Mouse (Mus musculus) liver, embryonic 12.5 days (tissue): ENCODE data around the gene Rsl1. TPM values are rescaled to one million over a fixed set of nuclear protein-coding genes. Genes with fewer than 3 reads are reported as not detected.
A peak's percentile ranks its signal among the peaks of the same experiment; 100 is the strongest.
"Not testable (repeated sequence)": the region's sequence is repeated elsewhere in the genome, so short reads cannot be mapped to it uniquely, and the experiment has no call there.

ENCODE experiments used
- ATAC-seq: fragments of 200-750 bp; cut with Nextera tagmentation; 2 replicates; pipeline ENCODE4 v1.8.0; 2017; ENCODE audit warnings: moderate number of reproducible peaks, mild to moderate bottlenecking, moderate library complexity
- H3K27ac ChIP-seq: fragments of 300-500 bp; sonication (generic); 2 replicates; pipeline ENCODE4 v1.5.1; 2016; ENCODE audit warnings: mild to moderate bottlenecking
- H3K27me3 ChIP-seq: fragments of 300-500 bp; sonication (generic); replicated peaks from 2 replicates; pipeline ENCODE4 v1.6.1; 2016; ENCODE audit warnings: mild to moderate bottlenecking, moderate library complexity
- H3K36me3 ChIP-seq: fragments of 300-500 bp; sonication (generic); 2 replicates; pipeline ENCODE4 v1.6.1; 2016; ENCODE audit warnings: mild to moderate bottlenecking, moderate library complexity
- H3K4me1 ChIP-seq: fragments of 300-500 bp; sonication (generic); 2 replicates; pipeline ENCODE4 v1.6.1; 2016
- H3K4me2 ChIP-seq: fragments of 300-500 bp; sonication (generic); 2 replicates; pipeline ENCODE4 v1.6.1; 2016; ENCODE audit warnings: mild to moderate bottlenecking, moderate library complexity
- H3K4me3 ChIP-seq: fragments of 300-500 bp; sonication (generic); 2 replicates; pipeline ENCODE4 v1.5.1; 2016; ENCODE audit warnings: mild to moderate bottlenecking, moderate library complexity
- H3K9ac ChIP-seq: fragments of 300-500 bp; sonication (generic); 2 replicates; pipeline ENCODE4 v1.6.1; 2016; ENCODE audit warnings: mild to moderate bottlenecking, moderate library complexity
- H3K9me3 ChIP-seq: fragments of 300-500 bp; sonication (generic); replicated peaks from 2 replicates; pipeline ENCODE4 v1.6.1; 2016; ENCODE audit warnings: mild to moderate bottlenecking, moderate library complexity
- WGBS: fragments of 180-500 bp; shearing (Covaris S2); methylation state at CpG from one replicate; pipeline ENCODE4 v1.1.7; 2016; ENCODE audit not compliant: insufficient replicate concordance; 5-methylcytosine and 5-hydroxymethylcytosine counted together
- polyA plus RNA-seq: library from polyadenylated mRNA; unstranded; fragments of >200 nt; fragmentation: Nextera tagmentation; extraction: Ambion mirVana; gene quantifications from 2 replicates; pipeline ENCODE4 v1.2.1, GENCODE M21; 2016

Gene Rsl1
- polyA plus RNA-seq = 1.9 and 2.6 TPM in 2 replicates

DNA sequence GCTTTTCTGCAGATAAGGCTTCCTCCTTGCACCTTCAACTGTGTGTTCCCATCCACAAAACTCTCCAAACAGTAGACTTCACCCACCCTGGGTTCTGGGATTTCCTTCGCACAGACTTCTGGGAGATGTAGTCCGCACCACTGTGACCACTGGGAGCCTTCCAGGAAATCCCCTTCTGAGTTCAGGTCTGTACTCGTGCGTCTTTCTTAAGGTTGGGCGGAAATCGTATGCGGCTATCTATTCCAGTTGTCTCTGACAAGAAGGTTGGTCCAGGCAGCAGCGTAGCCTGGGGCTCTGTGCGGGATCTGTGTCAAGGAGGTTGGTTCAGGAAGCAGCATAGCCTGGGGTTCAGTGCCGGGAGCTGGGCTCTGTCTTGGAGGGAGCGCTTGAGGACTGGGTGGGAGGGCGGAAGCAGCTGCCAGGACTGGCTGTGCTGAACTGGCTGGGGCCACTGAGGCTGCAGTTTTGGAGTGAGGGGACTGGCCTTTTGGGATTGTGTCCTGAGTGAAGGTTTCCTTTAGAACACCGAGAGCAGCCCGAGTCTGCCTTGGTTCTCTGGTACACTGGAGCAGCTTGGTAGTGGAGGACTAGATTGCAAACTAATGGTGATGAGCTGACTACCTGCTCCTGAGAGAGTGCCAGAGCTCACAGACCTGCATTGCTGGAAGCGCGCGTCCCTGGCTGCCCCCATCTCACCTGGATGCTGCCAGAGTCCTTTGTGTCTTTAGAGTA is at the start of gene Rsl1:
Gene Rsl1 (plus strand): TSS at position 192 of the 732 bp plus-strand sequence.
- not testable (repeated sequence) for H3K27me3 ChIP-seq, H3K9me3 ChIP-seq, H3K4me1 ChIP-seq, H3K27ac ChIP-seq
- Histone ChIP-seq H3K36me3 (peaks cover 12% of the 10 kb centered on the region; the same call in 1 of the 2 replicates), H3K4me3 (peak within 1 kb of the TSS; percentile 63), H3K9ac (peak within 1 kb of the TSS; percentile 68), H3K4me2 (peak within 1 kb of the TSS; percentile 76)
- ATAC-seq = peak; percentile 93
- WGBS = 1% methylated on average over 17 of the region's 17 CpGs

DNA sequence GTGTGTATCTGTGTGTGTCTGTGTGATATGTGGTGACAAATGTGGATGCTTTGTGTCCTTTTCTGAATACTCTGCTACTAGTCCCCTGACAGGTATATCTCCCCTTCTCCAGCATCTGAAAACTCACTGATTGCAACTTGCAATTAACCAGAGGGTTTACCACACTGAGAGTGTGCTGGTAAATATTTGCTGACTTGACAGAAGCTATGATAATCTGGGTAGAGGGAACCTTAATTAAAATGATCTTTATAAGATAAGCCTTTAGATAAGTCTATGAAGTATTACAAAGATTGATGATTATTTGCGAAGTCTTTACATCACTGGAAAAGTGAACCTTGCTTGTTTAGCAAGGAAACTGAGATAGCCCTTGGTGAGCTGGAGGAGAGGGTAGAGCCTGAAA is 48.5 kb upstream of the Rsl1 start:
- ATAC-seq = no peak

DNA sequence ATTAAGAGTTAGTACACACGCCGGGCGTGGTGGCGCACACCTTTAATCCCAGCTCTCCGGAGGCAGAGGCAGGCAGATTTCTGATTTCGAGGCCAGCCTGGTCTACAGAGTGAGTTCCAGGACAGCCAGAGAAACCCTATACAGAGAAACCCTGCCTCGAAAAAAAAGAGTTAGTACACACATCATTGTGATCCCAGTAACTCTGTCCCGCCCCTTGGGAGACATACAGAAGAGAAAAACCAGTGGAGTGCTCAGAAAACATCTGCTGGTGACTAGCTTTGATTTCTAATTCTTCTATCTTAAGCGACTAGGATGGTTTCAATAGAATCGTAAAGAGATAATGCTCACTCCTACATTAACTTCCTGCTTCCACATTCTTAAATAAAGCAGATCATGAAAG is 45.5 kb upstream of the Rsl1 start:
- H3K36me3 ChIP-seq, H3K4me3 ChIP-seq, ATAC-seq, H3K9me3 ChIP-seq, H3K27me3 ChIP-seq, H3K4me1 ChIP-seq, H3K27ac ChIP-seq, H3K9ac ChIP-seq: not testable (repeated sequence)
- 67% methylated on average over 10 of the region's 10 CpGs for WGBS
- peak overlapping the region; percentile 72 for H3K4me2 ChIP-seq

More for the DNA sequence above, 48.5 kb upstream of the Rsl1 start:
- whole genome bisulfite sequencing = 62% methylated on average over 1 of the region's 1 CpGs
- Histone ChIP-seq H3K4me2 (no peak overlapping the region), H3K4me3 (no peak overlapping the region), H3K9ac (no peak overlapping the region), H3K9me3 (no peaks in the 10 kb centered on the region), H3K36me3 (no peaks in the 10 kb centered on the region), H3K27me3 (no peaks in the 10 kb centered on the region), H3K4me1 (peaks cover 9% of the 10 kb centered on the region), H3K27ac (no peak overlapping the region)

DNA sequence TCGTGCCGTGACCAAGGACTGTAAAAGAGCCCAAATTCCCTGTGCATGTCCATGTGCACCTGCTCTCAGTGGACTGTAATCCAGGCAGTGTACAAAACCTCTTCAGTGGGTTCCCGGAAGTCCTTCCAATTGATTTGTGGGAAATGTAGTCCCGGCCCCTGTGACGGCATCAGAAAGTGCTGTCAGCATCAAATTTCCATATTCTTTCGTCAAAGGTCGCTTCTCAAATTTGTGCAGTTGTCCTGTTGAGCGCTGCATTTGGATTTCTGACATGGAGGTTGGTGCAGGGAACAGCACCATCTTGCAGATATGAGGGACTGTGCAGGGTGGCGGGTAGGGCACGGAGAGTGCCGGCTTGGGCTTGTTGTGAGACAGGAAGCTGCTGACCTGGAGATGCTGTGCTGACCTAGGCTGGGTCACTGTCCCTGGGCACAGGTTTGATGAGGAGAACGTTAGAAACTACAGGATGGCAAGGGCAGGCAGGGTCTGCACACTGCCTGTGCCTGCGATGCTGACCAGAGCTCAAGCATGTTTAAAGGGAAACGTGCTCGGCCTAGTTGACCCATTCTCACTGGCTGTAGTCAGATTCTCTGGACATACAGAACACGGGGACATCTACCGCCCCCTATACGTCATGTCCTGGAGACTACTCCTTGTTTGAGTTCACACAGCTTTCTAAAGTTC is 44.8 kb upstream of the Rsl1 start:
- Histone ChIP-seq H3K9ac (peak overlapping the region; percentile 64), H3K36me3 (no peaks in the 10 kb centered on the region), H3K4me2 (peak overlapping the region; percentile 72), H3K4me3 (peak overlapping the region; percentile 64), H3K27ac (no peak overlapping the region), H3K9me3 (no peaks in the 10 kb centered on the region), H3K27me3 (no peaks in the 10 kb centered on the region), H3K4me1 (peaks cover 9% of the 10 kb centered on the region)
- ATAC-seq = peak; percentile 89
- WGBS = 2% methylated on average over 18 of the region's 18 CpGs

DNA sequence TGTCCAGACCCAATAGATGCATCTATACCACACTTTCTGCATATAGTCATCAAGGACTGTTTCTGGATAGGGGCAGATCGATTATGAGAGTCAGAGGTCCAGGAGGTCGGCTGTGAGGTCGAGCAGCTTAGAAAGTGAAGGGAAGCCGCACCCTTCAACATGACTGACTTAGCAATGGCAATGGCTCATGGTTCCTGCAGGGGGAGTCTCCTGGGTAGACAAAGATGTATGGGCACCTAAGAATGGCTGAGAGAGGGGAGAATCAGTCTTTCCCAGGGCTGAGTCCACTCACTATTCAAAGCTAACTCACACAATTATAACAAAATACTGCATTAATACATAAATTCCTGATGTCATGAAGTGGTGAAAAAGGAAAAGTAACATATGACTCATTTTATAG is 6.9 kb upstream of the Rsl1 start:
- not testable (repeated sequence) for H3K4me3 ChIP-seq, H3K27ac ChIP-seq, H3K4me2 ChIP-seq, H3K9me3 ChIP-seq, H3K36me3 ChIP-seq, ATAC-seq, H3K4me1 ChIP-seq, H3K9ac ChIP-seq, H3K27me3 ChIP-seq
- 47% methylated on average over 4 of the region's 4 CpGs for WGBS

DNA sequence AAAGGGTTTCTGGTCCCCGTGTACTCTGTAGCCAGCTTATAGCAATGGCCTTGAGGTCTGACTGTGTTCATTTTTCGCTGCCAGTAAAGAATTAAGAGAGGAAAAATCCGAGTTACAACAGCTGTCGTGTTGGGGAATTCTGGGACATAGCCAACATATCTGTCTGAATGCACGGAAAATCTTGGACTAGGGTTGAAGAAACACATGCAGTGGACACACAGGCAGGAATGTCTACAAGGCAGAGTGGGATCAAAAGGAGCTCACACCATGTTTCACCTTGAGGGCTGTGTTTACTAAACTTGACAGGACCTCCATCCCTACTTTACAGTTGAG is 707 bp downstream of the Rsl1 start:
- WGBS = 20% methylated on average over 5 of the region's 5 CpGs
- H3K27me3 ChIP-seq = no peaks in the 10 kb centered on the region
- H3K36me3 ChIP-seq = peaks cover 15% of the 10 kb centered on the region; the same call in 1 of the 2 replicates
- no peaks in the 10 kb centered on the region for H3K9me3 ChIP-seq
- H3K4me1 ChIP-seq = peaks cover 6% of the 10 kb centered on the region; the same call in 1 of the 2 replicates
- peak overlapping the region; percentile 63 for H3K4me3 ChIP-seq
- ATAC-seq = no peak
- H3K9ac ChIP-seq = peak overlapping the region; percentile 68
- H3K27ac ChIP-seq = no peak overlapping the region
- H3K4me2 ChIP-seq = peak overlapping the region; percentile 76

DNA sequence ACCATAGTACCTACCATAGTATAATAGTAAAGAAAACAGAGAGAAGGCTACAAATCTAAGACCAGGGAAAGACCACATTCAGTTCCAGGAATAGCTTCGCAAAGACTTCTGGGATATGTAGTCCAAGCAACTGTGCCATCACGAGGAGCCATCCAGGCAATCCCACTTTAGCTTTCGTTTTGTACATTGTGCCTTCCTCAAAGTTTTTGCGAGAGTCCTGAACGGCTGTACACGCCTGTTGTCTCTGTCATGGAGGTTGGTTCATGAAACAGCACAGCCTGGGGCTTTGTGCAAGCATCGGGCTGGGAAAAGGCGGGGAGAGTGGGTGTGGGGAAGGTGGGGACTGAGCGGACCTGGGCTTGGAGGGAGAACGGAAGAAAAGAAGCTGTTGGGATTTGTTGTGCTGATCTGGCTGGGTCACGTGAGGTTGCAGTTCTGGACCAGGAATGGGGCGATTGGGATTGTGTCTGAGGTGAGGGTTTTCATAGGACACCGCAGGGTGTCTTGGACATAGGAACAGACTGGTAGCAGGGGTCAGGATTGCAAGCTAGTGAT is 21.4 kb downstream of the Rsl1 start, which contains the start of gene Zfp455:
Gene Zfp455 (plus strand): TSS at position 167 of the 555 bp plus-strand sequence.
- H3K27ac ChIP-seq = no peak within 1 kb of the TSS
- H3K36me3 ChIP-seq = no peaks in the 10 kb centered on the region
- no peaks in the 10 kb centered on the region for H3K27me3 ChIP-seq
- H3K9me3 ChIP-seq = no peaks in the 10 kb centered on the region
- WGBS = 5% methylated on average over 13 of the region's 13 CpGs
- peak within 1 kb of the TSS; percentile 72 for H3K4me3 ChIP-seq
- ATAC-seq = peak; percentile 81
- H3K4me1 ChIP-seq = peaks cover 4% of the 10 kb centered on the region; the same call in 1 of the 2 replicates
- peak within 1 kb of the TSS; percentile 67 for H3K9ac ChIP-seq
- H3K4me2 ChIP-seq = peak within 1 kb of the TSS; percentile 72

DNA sequence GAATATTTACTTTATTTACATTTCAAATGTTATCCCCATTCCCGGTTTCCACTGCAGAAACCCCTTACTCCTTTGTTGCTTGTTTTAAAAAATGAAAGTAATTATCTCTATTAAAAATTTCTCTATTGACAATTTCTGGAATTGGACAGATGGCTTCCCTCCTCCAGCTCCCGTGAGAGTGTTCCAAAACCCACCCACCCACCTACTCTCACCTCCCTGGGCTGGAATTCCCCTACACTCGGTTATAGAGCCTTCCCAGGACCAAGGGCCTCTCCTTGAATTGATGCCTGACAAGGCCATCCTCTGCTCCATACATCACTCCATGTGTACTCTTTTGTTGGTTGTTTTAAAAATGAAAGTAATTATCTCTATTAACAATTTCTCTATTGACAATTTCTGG is 28.7 kb downstream of the Rsl1 start:
- ATAC-seq = no peak
- Histone ChIP-seq H3K36me3 (no peaks in the 10 kb centered on the region), H3K9me3 (no peaks in the 10 kb centered on the region), H3K27me3 (no peaks in the 10 kb centered on the region), H3K27ac (no peak overlapping the region), H3K9ac (no peak overlapping the region), H3K4me2 (no peak overlapping the region), H3K4me1 (no peaks in the 10 kb centered on the region), H3K4me3 (no peak overlapping the region)
- WGBS = 69% methylated on average over 3 of the region's 3 CpGs

DNA sequence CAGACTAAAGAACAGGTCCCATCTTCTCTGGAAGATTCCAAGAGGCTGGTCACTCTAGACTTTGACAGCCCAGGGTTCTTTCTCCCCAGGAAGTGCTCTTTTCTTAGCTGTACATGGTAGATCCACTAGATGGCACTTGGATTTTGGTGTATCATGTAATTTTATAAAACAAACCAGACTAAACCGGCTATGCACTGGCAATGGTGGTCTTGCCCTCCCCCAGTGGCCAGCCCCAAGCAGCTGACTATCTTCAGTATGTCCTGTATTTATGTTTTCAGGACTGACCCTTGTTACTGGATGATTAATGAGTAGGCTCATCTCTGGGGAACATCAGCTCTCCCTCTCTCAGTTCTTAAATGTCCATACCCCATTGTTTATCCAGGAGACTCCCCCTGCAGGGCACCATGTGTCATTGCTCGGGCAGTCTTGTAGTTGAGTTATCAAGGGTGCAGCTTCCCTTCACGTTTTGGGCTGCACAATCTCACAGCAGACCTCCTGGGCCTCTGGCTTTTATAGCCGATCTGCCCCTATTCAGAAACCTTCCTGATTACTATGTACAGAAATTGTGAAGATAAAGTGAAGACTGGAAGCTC is 41.1 kb downstream of the Rsl1 start:
- H3K4me3 ChIP-seq = no peak overlapping the region
- 41% methylated on average over 4 of the region's 4 CpGs for WGBS
- no peak overlapping the region for H3K4me2 ChIP-seq
- H3K27me3 ChIP-seq = no peaks in the 10 kb centered on the region
- H3K9me3 ChIP-seq = no peaks in the 10 kb centered on the region
- no peak overlapping the region for H3K9ac ChIP-seq
- H3K36me3 ChIP-seq = no peaks in the 10 kb centered on the region
- no peaks in the 10 kb centered on the region for H3K4me1 ChIP-seq
- H3K27ac ChIP-seq = no peak overlapping the region
- no peak for ATAC-seq

Other genes starting within 250 kb of the Rsl1 start
- gene Zfp712, start 112.0 kb upstream of the Rsl1 start, polyA plus RNA-seq = 1.0 and 1.1 TPM in 2 replicates
- gene Zfp708, start 75.2 kb upstream of the Rsl1 start, polyA plus RNA-seq = 1.4 and 1.6 TPM in 2 replicates
- gene Gm28557, start 64.6 kb upstream of the Rsl1 start, polyA plus RNA-seq = 1.3 and 2.5 TPM in 2 replicates
- 0.13 and 0.29 TPM in 2 replicates for gene Rslcan18, start 56.9 kb upstream of the Rsl1 start, polyA plus RNA-seq
- 0.64 and 0.81 TPM in 2 replicates for gene Zfp759, start 51.5 kb upstream of the Rsl1 start, polyA plus RNA-seq
- 0.35 and 0.62 TPM in 2 replicates for gene Zfp455, start 21.3 kb downstream of the Rsl1 start, polyA plus RNA-seq
- gene Zfp458, start 105.3 kb downstream of the Rsl1 start, polyA plus RNA-seq = 0.74 and 0.92 TPM in 2 replicates
- gene Zfp457, start 133.3 kb downstream of the Rsl1 start, polyA plus RNA-seq = 0.15 and 0.35 TPM in 2 replicates
- gene Zfp595, start 159.4 kb downstream of the Rsl1 start, polyA plus RNA-seq = 1.1 TPM in 2 replicates
- 0.26 and 0.38 TPM in 2 replicates for gene Gm28044, start 187.4 kb downstream of the Rsl1 start, polyA plus RNA-seq
- 0.82 and 1.1 TPM in 2 replicates for gene Zfp953, start 187.4 kb downstream of the Rsl1 start, polyA plus RNA-seq
- 0.50 TPM in 1 of 2 replicates, not detected in the other for gene Gm28041, start 202.6 kb downstream of the Rsl1 start, polyA plus RNA-seq
- 0.78 and 0.85 TPM in 2 replicates for gene Zfp456, start 202.6 kb downstream of the Rsl1 start, polyA plus RNA-seq
- gene Zfp429, start 226.6 kb downstream of the Rsl1 start, polyA plus RNA-seq = 1.6 and 3.1 TPM in 2 replicates
- 0.05 and 1.6 TPM in 2 replicates for gene Zfp459, start 248.2 kb downstream of the Rsl1 start, polyA plus RNA-seq